Mouse (Mus musculus) liver, postnatal 0 days (tissue): ENCODE results near the gene Pxn.

Source experiments
- CTCF ChIP-seq: sonication (generic); IDR thresholded peaks from 2 replicates; pipeline ENCODE4 v1.5.1; 2016; ENCODE audit warnings: antibody characterized with exemption, low read depth
- EP300 ChIP-seq: IDR thresholded peaks from 2 replicates; pipeline ENCODE4 v1.6.1; 2016; ENCODE audit warnings: antibody characterized with exemption, low read depth, mild to moderate bottlenecking

GRCm38 (mm10) chr5:115569308-115569707 is 62.8 kb downstream of the Pxn start:
- TF ChIP-seq EP300 (no peak), CTCF (no peak)
